Mouse (Mus musculus) liver, postnatal 0 days (tissue): ENCODE measurements around the gene Ap1g1.
"Not testable (repeated sequence)": the region's sequence is repeated elsewhere in the genome, so short reads cannot be mapped to it uniquely, and the experiment has no call there.

Experiments
- CTCF ChIP-seq: sonication (generic); IDR thresholded peaks from 2 replicates; pipeline ENCODE4 v1.5.1; 2016; ENCODE audit warnings: antibody characterized with exemption, low read depth
- EP300 ChIP-seq: IDR thresholded peaks from 2 replicates; pipeline ENCODE4 v1.6.1; 2016; ENCODE audit warnings: antibody characterized with exemption, low read depth, mild to moderate bottlenecking

- TF ChIP-seq CTCF, EP300: not testable (repeated sequence)
Measured at GRCm38 (mm10) chr8:109755554-109755953, 22.8 kb upstream of the Ap1g1 start.
